Mouse (Mus musculus) activated CD4-positive, CD25-positive, alpha-beta regulatory T cell (primary cell): ENCODE results near the gene Rorb. TPM values are rescaled to one million over a fixed set of nuclear protein-coding genes. Genes with fewer than 3 reads are reported as not detected.

Experiments
- polyA plus RNA-seq, 2 experiments: library from polyadenylated mRNA; unstranded; fragments of 100-300 nt; shearing (Covaris generic); gene quantifications; one replicate each; pipeline ENCODE4 v1.2.1; 2017

The Rorb gene
- under 1 TPM; 0.24 to 0.79 TPM for polyA plus RNA-seq

GRCm38 (mm10) chr19:19110793-19111427 lies at the start of gene Rorb:
Gene Rorb (minus strand): TSS chr19:19111196.

